Mouse (Mus musculus) gastrocnemius, postnatal 36 days (tissue): ENCODE results near the gene Gsdma3. TPM values are rescaled to one million over a fixed set of nuclear protein-coding genes. Genes with fewer than 3 reads are reported as not detected.
"Not testable (repeated sequence)": the region's sequence is repeated elsewhere in the genome, so short reads cannot be mapped to it uniquely, and the experiment has no call there.

Experiments
- DNase-seq, 2 experiments: peaks; one replicate each; pipeline ENCODE4 v3.0.0; 2022
- intact Hi-C: fragments of 180-260 bp; cut with DNase I; formaldehyde crosslinking; loops from one replicate; pipeline ENCODE4 v1.15.1; 2025
- total RNA-seq, 2 experiments: library from RNA; stranded (reverse); gene quantifications; 2 replicates each; pipeline ENCODE4 v1.2.3; 2021

Gsdma3 gene
- total RNA-seq, 2 experiments from 2014 or later: 1.8 to 22.5 TPM

- peak; percentile 8 to 19 for DNase-seq
- intact Hi-C loops: loop anchor here (10.0 kb wide), 1 partner anchor 50 kb away; no protein-coding TSS in a partner anchor
Observed at GRCm38 (mm10) chr11:98655076-98655475, 28.9 kb downstream of the Gsdma3 start.

GRCm38 (mm10) chr11:98660517-98660916 lies 34.4 kb downstream of the Gsdma3 start:
- intact Hi-C loops: loop anchor here (10.0 kb wide), 1 partner anchor 464 kb away; no protein-coding TSS in a partner anchor
- no peak for DNase-seq

GRCm38 (mm10) chr11:98664091-98664490 lies 37.9 kb downstream of the Gsdma3 start, which contains the start of gene Gsdma:
Gene Gsdma (plus strand): TSS chr11:98664351.
- DNase-seq: no peak
- intact Hi-C loops: loop anchor here (10.0 kb wide), 1 partner anchor 461 kb away; no protein-coding TSS in a partner anchor

GRCm38 (mm10) chr11:98668984-98669383 lies 42.8 kb downstream of the Gsdma3 start:
- DNase-seq: no peak
- intact Hi-C loops: loop anchor here (10.0 kb wide), 1 partner anchor 456 kb away; no protein-coding TSS in a partner anchor

GRCm38 (mm10) chr11:98671284-98671815 lies 45.2 kb downstream of the Gsdma3 start:
- no peak for DNase-seq
- intact Hi-C loops: no loop called here

GRCm38 (mm10) chr11:98671857-98672256 lies 45.7 kb downstream of the Gsdma3 start:
- intact Hi-C loops: no loop called here
- DNase-seq: no peak

GRCm38 (mm10) chr11:98672482-98672881 lies 46.3 kb downstream of the Gsdma3 start:
- no peak for DNase-seq
- intact Hi-C loops: no loop called here

GRCm38 (mm10) chr11:98673136-98673535 lies 47.0 kb downstream of the Gsdma3 start:
- intact Hi-C loops, DNase-seq: not testable (repeated sequence)

GRCm38 (mm10) chr11:98675829-98676363 lies 49.7 kb downstream of the Gsdma3 start:
- intact Hi-C loops: no loop called here

GRCm38 (mm10) chr11:98680023-98680422 lies 53.9 kb downstream of the Gsdma3 start:
- no peak for DNase-seq
- intact Hi-C loops: no loop called here

More at GRCm38 (mm10) chr11:98675829-98676363, 49.7 kb downstream of the Gsdma3 start:
- no peak for DNase-seq

GRCm38 (mm10) chr11:98680595-98680994 lies 54.4 kb downstream of the Gsdma3 start:
- intact Hi-C loops, DNase-seq: not testable (repeated sequence)

- intact Hi-C loops: no loop called here
- no peak for DNase-seq
Observed at GRCm38 (mm10) chr11:98681186-98681585, 55.0 kb downstream of the Gsdma3 start.

GRCm38 (mm10) chr11:98681786-98682745 lies 55.9 kb downstream of the Gsdma3 start, which contains the start of gene Psmd3:
Gene Psmd3 (plus strand): TSS chr11:98682554.
- DNase-seq: peak; percentile 93 to 98
- intact Hi-C loops: no loop called here

GRCm38 (mm10) chr11:98682811-98683210 lies 56.7 kb downstream of the Gsdma3 start:
- intact Hi-C loops: no loop called here

GRCm38 (mm10) chr11:98685642-98686041 lies 59.5 kb downstream of the Gsdma3 start:
- intact Hi-C loops: no loop called here
- no peak for DNase-seq

More at GRCm38 (mm10) chr11:98682811-98683210, 56.7 kb downstream of the Gsdma3 start:
- no peak for DNase-seq

GRCm38 (mm10) chr11:98686976-98687375 lies 60.8 kb downstream of the Gsdma3 start:
- intact Hi-C loops: no loop called here
- no peak for DNase-seq

Other genes with a start within 250 kb of the Gsdma3 start
- 1,000 to 10,000 TPM; 3,291 to 4,304 TPM for gene Tcap, start 242.5 kb upstream of the Gsdma3 start, total RNA-seq
- gene Pnmt, start 239.9 kb upstream of the Gsdma3 start, total RNA-seq: 1 to 10 TPM in 1 of 2 experiments, under 1 TPM in 1; 0.89 to 2.1 TPM
- gene Pgap3, start 225.9 kb upstream of the Gsdma3 start, total RNA-seq: 1 to 10 TPM; 1.8 to 2.2 TPM
- 1 to 10 TPM; 1.8 to 2.9 TPM for gene Erbb2, start 213.9 kb upstream of the Gsdma3 start, total RNA-seq
- 10 to 100 TPM; 27.2 to 36.5 TPM for gene Mien1, start 187.4 kb upstream of the Gsdma3 start, total RNA-seq
- gene Grb7, start 180.0 kb upstream of the Gsdma3 start, total RNA-seq: not detected
- 1 to 10 TPM in 1 of 2 experiments, not detected in 1; 1.3 TPM for gene Ikzf3, start 80.3 kb upstream of the Gsdma3 start, total RNA-seq
- not detected for gene Zpbp2, start 75.3 kb upstream of the Gsdma3 start, total RNA-seq
- 10 to 100 TPM; 20.9 to 24.0 TPM for gene Ormdl3, start 39.0 kb upstream of the Gsdma3 start, total RNA-seq
- not detected for gene Lrrc3c, start 28.1 kb upstream of the Gsdma3 start, total RNA-seq
- gene Gm12355, start 699 bp upstream of the Gsdma3 start, total RNA-seq: 1 to 10 TPM; 3.0 to 4.2 TPM
- gene Gsdma2, start 20.4 kb downstream of the Gsdma3 start, total RNA-seq: 1 to 10 TPM in 1 of 2 experiments, not detected in 1; 1.7 TPM
- gene Gsdma, start 38.0 kb downstream of the Gsdma3 start, total RNA-seq: under 1 TPM; 0.31 to 0.76 TPM
- 10 to 100 TPM; 88.1 to 91.9 TPM for gene Psmd3, start 56.2 kb downstream of the Gsdma3 start, total RNA-seq
- gene Csf3, start 74.9 kb downstream of the Gsdma3 start, total RNA-seq: not detected
- 10 to 100 TPM; 41.4 to 41.9 TPM for gene Med24, start 103.1 kb downstream of the Gsdma3 start, total RNA-seq
- gene Thra, start 114.3 kb downstream of the Gsdma3 start, total RNA-seq: 10 to 100 TPM; 72.6 to 75.7 TPM
- 100 to 1,000 TPM in 1 of 2 experiments, 10 to 100 TPM in 1; 86.6 to 139 TPM for gene Nr1d1, start 149.0 kb downstream of the Gsdma3 start, total RNA-seq
- gene Msl1, start 169.2 kb downstream of the Gsdma3 start, total RNA-seq: 10 to 100 TPM; 49.0 to 51.4 TPM
- gene Casc3, start 178.5 kb downstream of the Gsdma3 start, total RNA-seq: 10 to 100 TPM; 14.2 to 21.4 TPM
- under 1 TPM; 0.12 to 0.15 TPM for gene Rapgefl1, start 210.4 kb downstream of the Gsdma3 start, total RNA-seq
- gene Wipf2, start 237.3 kb downstream of the Gsdma3 start, total RNA-seq: 1 to 10 TPM; 5.6 to 6.7 TPM